Mouse (Mus musculus): ENCODE measurements at regions not wholly inside any gene's neighbourhood (a gene's known extent, or its start where the extent isn't known, plus 50 kb on each side); places are given as distances from the start of the nearest gene placed in this dataset.

DNA sequence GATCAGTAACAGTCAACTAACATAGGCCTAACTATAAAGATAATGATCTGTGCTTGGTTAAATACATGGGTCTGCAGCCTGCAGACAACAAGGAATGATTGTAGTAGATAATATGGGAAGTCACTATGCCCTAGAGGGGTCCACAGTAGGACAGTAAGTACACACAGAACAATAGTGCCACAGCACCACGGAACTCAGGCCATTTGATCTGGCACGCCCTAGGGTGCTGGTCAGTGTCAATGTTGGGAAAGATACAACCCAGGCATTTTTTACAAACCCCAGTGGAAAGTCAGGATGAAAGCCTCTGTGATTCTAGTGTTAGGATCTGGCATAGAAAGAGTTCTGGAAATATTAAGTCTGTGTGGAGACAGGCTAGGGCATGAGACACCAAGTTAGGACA lies 144.4 kb downstream of the Adamts15 start:
- H3K36me3 ChIP-seq (replicated peaks; ENCODE audit: control insufficient read depth, insufficient read depth): no peaks in the 10 kb centered on the region
- ATAC-seq (ENCODE audit: low FRiP score) (no peak), DNase-seq (ENCODE audit: low spot score) (no peak)
- no peak overlapping the region for H3K4me2 ChIP-seq (replicated peaks)
- WGBS: 88% methylated on average over 2 of the region's 2 CpGs
- H3K9ac ChIP-seq: no peak overlapping the region
- no peaks in the 10 kb centered on the region for H3K9me3 ChIP-seq (ENCODE audit: control insufficient read depth, low read length)
- H3K27ac ChIP-seq: no peak overlapping the region
- no peak overlapping the region for H3K4me3 ChIP-seq (replicated peaks; ENCODE audit: low read length)
- H3K4me1 ChIP-seq (replicated peaks; ENCODE audit: control insufficient read depth, insufficient read depth, low read length): no peaks in the 10 kb centered on the region
- no peaks in the 10 kb centered on the region for H3K27me3 ChIP-seq (ENCODE audit: control insufficient read depth, insufficient read depth, low read length)

GRCm38 (mm10) chr9:30775161-30775560 lies 147.1 kb downstream of the Adamts15 start:
- DNase-seq (ENCODE audit: low spot score) (no peak), ATAC-seq (ENCODE audit: low FRiP score) (no peak)
- Histone ChIP-seq H3K4me2 (replicated peaks) (no peak overlapping the region), H3K36me3 (replicated peaks; ENCODE audit: control insufficient read depth, insufficient read depth) (no peaks in the 10 kb centered on the region), H3K4me3 (replicated peaks; ENCODE audit: low read length) (no peak overlapping the region), H3K9me3 (ENCODE audit: control insufficient read depth, low read length) (no peaks in the 10 kb centered on the region), H3K9ac (no peak overlapping the region), H3K4me1 (replicated peaks; ENCODE audit: control insufficient read depth, insufficient read depth, low read length) (no peaks in the 10 kb centered on the region), H3K27ac (no peak overlapping the region), H3K27me3 (ENCODE audit: control insufficient read depth, insufficient read depth, low read length) (no peaks in the 10 kb centered on the region)
- WGBS: 59% methylated on average over 6 of the region's 6 CpGs

DNA sequence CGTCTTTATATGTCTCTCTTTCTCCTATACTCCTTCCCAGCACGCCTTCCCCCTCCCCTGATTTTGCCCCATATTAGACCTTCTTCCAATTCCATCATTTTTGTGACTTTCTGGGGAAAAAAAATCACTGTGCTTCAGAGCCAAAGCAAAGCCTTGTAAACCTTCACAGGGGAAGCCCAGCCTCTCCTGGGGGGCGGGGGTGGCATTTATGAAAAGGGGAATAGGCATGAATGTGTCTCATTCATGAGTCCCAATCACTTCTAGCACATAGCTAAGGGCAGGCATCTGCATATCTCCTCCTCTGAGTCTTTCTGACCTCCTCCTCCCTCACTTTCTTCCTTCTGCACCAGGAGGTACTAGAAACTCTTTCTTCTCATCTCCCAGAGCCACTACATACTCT lies 149.8 kb downstream of the Adamts15 start:
- WGBS: 77% methylated on average over 3 of the region's 3 CpGs
- H3K36me3 ChIP-seq (replicated peaks; ENCODE audit: control insufficient read depth, insufficient read depth): no peaks in the 10 kb centered on the region
- H3K27me3 ChIP-seq (ENCODE audit: control insufficient read depth, insufficient read depth, low read length): no peaks in the 10 kb centered on the region
- H3K4me3 ChIP-seq (replicated peaks; ENCODE audit: low read length): no peak overlapping the region
- no peak overlapping the region for H3K27ac ChIP-seq
- no peak for DNase-seq (ENCODE audit: low spot score)
- no peaks in the 10 kb centered on the region for H3K4me1 ChIP-seq (replicated peaks; ENCODE audit: control insufficient read depth, insufficient read depth, low read length)
- ATAC-seq (ENCODE audit: low FRiP score): no peak
- no peaks in the 10 kb centered on the region for H3K9me3 ChIP-seq (ENCODE audit: control insufficient read depth, low read length)
- no peak overlapping the region for H3K4me2 ChIP-seq (replicated peaks)
- no peak overlapping the region for H3K9ac ChIP-seq

- no peak overlapping the region for H3K9ac ChIP-seq
- DNase-seq (ENCODE audit: low spot score): no peak
- no peaks in the 10 kb centered on the region for H3K4me1 ChIP-seq (replicated peaks; ENCODE audit: control insufficient read depth, insufficient read depth, low read length)
- H3K27ac ChIP-seq: no peak overlapping the region
- ATAC-seq (ENCODE audit: low FRiP score): no peak
- H3K9me3 ChIP-seq (ENCODE audit: control insufficient read depth, low read length): no peaks in the 10 kb centered on the region
- H3K27me3 ChIP-seq (ENCODE audit: control insufficient read depth, insufficient read depth, low read length): no peaks in the 10 kb centered on the region
- H3K4me2 ChIP-seq (replicated peaks): no peak overlapping the region
- 81% methylated on average over 8 of the region's 8 CpGs for WGBS
- H3K36me3 ChIP-seq (replicated peaks; ENCODE audit: control insufficient read depth, insufficient read depth): no peaks in the 10 kb centered on the region
- H3K4me3 ChIP-seq (replicated peaks; ENCODE audit: low read length): no peak overlapping the region
Observed at GRCm38 (mm10) chr9:30770436-30771173, 151.6 kb downstream of the Adamts15 start.

DNA sequence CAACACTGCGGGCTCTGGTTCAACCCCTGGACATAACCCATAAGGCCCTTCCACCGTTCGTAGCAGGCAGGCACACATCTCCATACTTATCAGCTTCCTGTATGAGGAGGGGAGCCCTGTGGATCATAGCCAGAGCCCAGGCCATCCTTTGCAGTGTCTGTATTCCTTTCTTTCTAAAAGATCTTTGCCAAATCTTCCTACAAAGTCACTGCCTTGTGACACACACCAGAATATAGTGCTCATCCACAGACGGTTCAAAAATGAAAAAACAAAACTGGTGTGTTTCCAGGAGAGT lies 152.9 kb downstream of the Adamts15 start:
- no peak overlapping the region for H3K4me3 ChIP-seq (replicated peaks; ENCODE audit: low read length)
- H3K4me1 ChIP-seq (replicated peaks; ENCODE audit: control insufficient read depth, insufficient read depth, low read length): no peaks in the 10 kb centered on the region
- DNase-seq (ENCODE audit: low spot score) (no peak), ATAC-seq (ENCODE audit: low FRiP score) (no peak)
- H3K27me3 ChIP-seq (ENCODE audit: control insufficient read depth, insufficient read depth, low read length): no peaks in the 10 kb centered on the region
- no peak overlapping the region for H3K4me2 ChIP-seq (replicated peaks)
- no peaks in the 10 kb centered on the region for H3K36me3 ChIP-seq (replicated peaks; ENCODE audit: control insufficient read depth, insufficient read depth)
- H3K27ac ChIP-seq: no peak overlapping the region
- H3K9ac ChIP-seq: no peak overlapping the region
- no peaks in the 10 kb centered on the region for H3K9me3 ChIP-seq (ENCODE audit: control insufficient read depth, low read length)
- 85% methylated on average over 4 of the region's 4 CpGs for WGBS

DNA sequence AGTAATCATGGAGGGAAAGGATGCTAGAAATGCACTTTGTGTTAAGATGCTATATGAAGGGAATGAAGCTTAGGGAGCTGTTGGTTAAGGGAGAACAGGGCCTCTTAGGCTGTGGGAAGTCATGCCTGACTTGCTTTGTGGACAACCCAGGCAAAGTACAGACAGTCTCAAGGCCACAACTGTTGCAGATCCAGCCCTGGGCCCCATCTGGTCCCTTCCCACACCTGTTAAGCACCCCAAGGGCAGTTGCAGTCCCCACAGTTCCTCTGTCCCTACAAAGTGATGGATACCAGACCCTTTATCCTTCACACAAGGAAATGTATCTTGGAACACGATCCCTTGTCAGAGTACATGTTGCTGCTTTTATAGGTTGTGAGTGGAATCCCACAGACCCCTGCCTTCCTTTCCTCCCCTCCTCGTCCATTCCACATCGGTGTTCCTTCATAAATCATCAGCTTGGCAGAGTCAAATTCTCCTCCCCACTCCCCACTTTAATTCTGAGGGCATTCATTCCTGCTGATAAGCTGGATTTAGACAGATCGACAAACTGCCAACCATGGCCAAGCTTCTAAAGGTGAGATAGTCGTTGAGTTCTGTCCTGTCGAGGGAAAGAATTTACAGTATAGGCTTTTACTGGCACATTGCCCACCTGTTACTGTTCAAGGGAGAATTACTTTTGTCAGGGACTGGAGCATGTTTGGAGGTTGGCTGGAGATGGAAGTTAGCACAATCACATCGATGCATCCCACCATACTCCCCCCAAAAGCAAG lies 153.4 kb downstream of the Adamts15 start:
- no peak for DNase-seq (ENCODE audit: low spot score)
- no peaks in the 10 kb centered on the region for H3K27me3 ChIP-seq (ENCODE audit: control insufficient read depth, insufficient read depth, low read length)
- no peak overlapping the region for H3K9ac ChIP-seq
- 75% methylated on average over 7 of the region's 7 CpGs for WGBS
- H3K36me3 ChIP-seq (replicated peaks; ENCODE audit: control insufficient read depth, insufficient read depth): no peaks in the 10 kb centered on the region
- no peak overlapping the region for H3K4me3 ChIP-seq (replicated peaks; ENCODE audit: low read length)
- H3K4me2 ChIP-seq (replicated peaks): no peak overlapping the region
- H3K27ac ChIP-seq: no peak overlapping the region
- H3K9me3 ChIP-seq (ENCODE audit: control insufficient read depth, low read length): no peaks in the 10 kb centered on the region
- no peaks in the 10 kb centered on the region for H3K4me1 ChIP-seq (replicated peaks; ENCODE audit: control insufficient read depth, insufficient read depth, low read length)
- ATAC-seq (ENCODE audit: low FRiP score): no peak

GRCm38 (mm10) chr9:30766701-30767100 lies 155.6 kb downstream of the Adamts15 start:
- no peak overlapping the region for H3K9ac ChIP-seq
- no peaks in the 10 kb centered on the region for H3K36me3 ChIP-seq (replicated peaks; ENCODE audit: control insufficient read depth, insufficient read depth)
- H3K9me3 ChIP-seq (ENCODE audit: control insufficient read depth, low read length): no peaks in the 10 kb centered on the region
- H3K4me3 ChIP-seq (replicated peaks; ENCODE audit: low read length): no peak overlapping the region
- DNase-seq (ENCODE audit: low spot score) (no peak), ATAC-seq (ENCODE audit: low FRiP score) (no peak)
- no peak overlapping the region for H3K4me2 ChIP-seq (replicated peaks)
- WGBS: 96% methylated on average over 6 of the region's 6 CpGs
- H3K27me3 ChIP-seq (ENCODE audit: control insufficient read depth, insufficient read depth, low read length): no peaks in the 10 kb centered on the region
- no peaks in the 10 kb centered on the region for H3K4me1 ChIP-seq (replicated peaks; ENCODE audit: control insufficient read depth, insufficient read depth, low read length)
- H3K27ac ChIP-seq: no peak overlapping the region

DNA sequence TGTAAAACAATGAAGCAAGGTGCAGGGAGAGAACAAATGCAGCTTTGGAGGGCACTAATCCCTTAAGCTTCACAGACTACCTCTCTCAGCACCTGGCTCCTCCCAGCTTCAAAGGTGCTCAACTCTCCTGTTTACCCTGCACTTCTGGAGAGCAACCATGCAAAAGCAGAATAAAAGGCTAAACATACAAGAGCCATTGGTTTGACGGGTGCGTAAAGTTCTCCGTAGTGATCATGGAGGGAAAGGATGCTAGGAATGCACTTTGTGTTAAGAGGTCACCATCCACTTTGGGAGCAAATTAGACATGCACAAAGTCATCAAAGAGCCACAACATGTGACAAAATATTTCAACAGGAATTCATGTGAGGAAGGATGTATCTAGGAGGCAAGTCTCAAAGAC lies 156.1 kb downstream of the Adamts15 start:
- Histone ChIP-seq H3K4me3 (replicated peaks; ENCODE audit: low read length) (no peak overlapping the region), H3K4me2 (replicated peaks) (no peak overlapping the region), H3K27me3 (ENCODE audit: control insufficient read depth, insufficient read depth, low read length) (no peaks in the 10 kb centered on the region), H3K4me1 (replicated peaks; ENCODE audit: control insufficient read depth, insufficient read depth, low read length) (no peaks in the 10 kb centered on the region), H3K9me3 (ENCODE audit: control insufficient read depth, low read length) (no peaks in the 10 kb centered on the region), H3K9ac (no peak overlapping the region), H3K27ac (no peak overlapping the region), H3K36me3 (replicated peaks; ENCODE audit: control insufficient read depth, insufficient read depth) (no peaks in the 10 kb centered on the region)
- WGBS: 64% methylated on average over 3 of the region's 3 CpGs
- DNase-seq (ENCODE audit: low spot score): no peak
- no peak for ATAC-seq (ENCODE audit: low FRiP score)

- ATAC-seq (ENCODE audit: low FRiP score) (no peak), DNase-seq (ENCODE audit: low spot score) (no peak)
- no peaks in the 10 kb centered on the region for H3K36me3 ChIP-seq (replicated peaks; ENCODE audit: control insufficient read depth, insufficient read depth)
- H3K4me2 ChIP-seq (replicated peaks): no peak overlapping the region
- no peaks in the 10 kb centered on the region for H3K27me3 ChIP-seq (ENCODE audit: control insufficient read depth, insufficient read depth, low read length)
- H3K9ac ChIP-seq: no peak overlapping the region
- H3K4me1 ChIP-seq (replicated peaks; ENCODE audit: control insufficient read depth, insufficient read depth, low read length): no peaks in the 10 kb centered on the region
- H3K9me3 ChIP-seq (ENCODE audit: control insufficient read depth, low read length): no peaks in the 10 kb centered on the region
- H3K4me3 ChIP-seq (replicated peaks; ENCODE audit: low read length): no peak overlapping the region
- no peak overlapping the region for H3K27ac ChIP-seq
- WGBS: 78% methylated on average over 7 of the region's 7 CpGs
Observed at GRCm38 (mm10) chr9:30765017-30765569, 157.2 kb downstream of the Adamts15 start.

Data from hindbrain, embryonic 14.5 days (tissue).